Mouse (Mus musculus): Measurements from ENCODE around the gene Kcna2. TPM values are rescaled to one million over a fixed set of nuclear protein-coding genes. Genes with fewer than 3 reads are reported as not detected.

The Kcna2 gene
- polyA plus RNA-seq, 2 experiments from 2014 or later = 0.10 to 0.13 TPM

GRCm38 (mm10) chr3:107101787-107102651 lies 1.1 kb downstream of the Kcna2 start:
- no peak for ATAC-seq

GRCm38 (mm10) chr3:107103041-107103440 lies 2.1 kb downstream of the Kcna2 start:
- ATAC-seq = no peak

- ATAC-seq = no peak
Measured at GRCm38 (mm10) chr3:107103462-107103861, 2.5 kb downstream of the Kcna2 start.

GRCm38 (mm10) chr3:107105986-107106385 lies 5.0 kb downstream of the Kcna2 start:
- no peak for ATAC-seq

- no peak for ATAC-seq
Measured at GRCm38 (mm10) chr3:107112498-107112897, 11.6 kb downstream of the Kcna2 start.

GRCm38 (mm10) chr3:107112932-107113659 lies 12.2 kb downstream of the Kcna2 start:
- no peak for ATAC-seq

GRCm38 (mm10) chr3:107113771-107114737 lies 13.1 kb downstream of the Kcna2 start:
- ATAC-seq = no peak

GRCm38 (mm10) chr3:107114941-107115340 lies 14.0 kb downstream of the Kcna2 start:
- no peak for ATAC-seq

GRCm38 (mm10) chr3:107115746-107116145 lies 14.8 kb downstream of the Kcna2 start:
- ATAC-seq = no peak

GRCm38 (mm10) chr3:107119864-107120564 lies 19.1 kb downstream of the Kcna2 start:
- ATAC-seq = no peak

GRCm38 (mm10) chr3:107122306-107122705 lies 21.4 kb downstream of the Kcna2 start:
- ATAC-seq = no peak

GRCm38 (mm10) chr3:107127667-107128066 lies 26.7 kb downstream of the Kcna2 start:
- no peak for ATAC-seq

GRCm38 (mm10) chr3:107128421-107128820 lies 27.5 kb downstream of the Kcna2 start:
- no peak for ATAC-seq

GRCm38 (mm10) chr3:107129251-107129650 lies 28.3 kb downstream of the Kcna2 start:
- ATAC-seq = no peak

- no peak for ATAC-seq
Measured at GRCm38 (mm10) chr3:107130661-107131326, 29.8 kb downstream of the Kcna2 start.

- no peak for ATAC-seq
Measured at GRCm38 (mm10) chr3:107131846-107132245, 30.9 kb downstream of the Kcna2 start.

- ATAC-seq = no peak
Measured at GRCm38 (mm10) chr3:107132651-107133050, 31.7 kb downstream of the Kcna2 start.

GRCm38 (mm10) chr3:107134457-107134856 lies 33.5 kb downstream of the Kcna2 start:
- ATAC-seq = no peak

- no peak for ATAC-seq
Measured at GRCm38 (mm10) chr3:107147126-107147525, 46.2 kb downstream of the Kcna2 start.

- no peak for ATAC-seq
Measured at GRCm38 (mm10) chr3:107149006-107149405, 48.1 kb downstream of the Kcna2 start.

GRCm38 (mm10) chr3:107150469-107150868 lies 49.5 kb downstream of the Kcna2 start:
- ATAC-seq = no peak
